Mouse (Mus musculus) E14TG2a.4 (cell line): ENCODE measurements around the gene Cyp2s1.

ENCODE experiments used
- CTCF ChIP-seq: conservative IDR thresholded peaks from 2 replicates; pipeline ENCODE4 v1.5.1; 2014; ENCODE audit warnings: low read length
- POU5F1 ChIP-seq: IDR thresholded peaks from 2 replicates; pipeline ENCODE4 v1.6.1; 2014; ENCODE audit warnings: low read length, borderline replicate concordance

DNA sequence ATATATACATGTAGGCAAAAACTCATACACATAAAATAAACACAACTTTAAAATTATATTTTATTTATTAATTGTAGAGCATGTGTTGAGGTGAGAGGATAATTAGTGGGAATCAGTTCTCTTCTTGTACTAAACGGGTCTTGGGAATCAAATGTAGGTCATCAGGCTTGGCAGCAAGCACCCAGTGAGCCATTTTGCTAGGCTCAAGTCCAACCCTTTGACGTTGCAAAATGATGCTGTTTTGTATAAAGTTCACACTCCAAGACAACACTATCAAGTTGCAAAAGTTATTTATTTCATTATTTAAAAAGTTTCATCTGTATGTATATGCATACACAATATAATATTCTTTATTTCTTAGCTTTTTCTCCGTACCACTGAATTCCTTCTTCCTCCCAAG lies 47.0 kb upstream of the Cyp2s1 start:
- TF ChIP-seq CTCF (no peak), POU5F1 (no peak)
